In the genomic region with DNA sequence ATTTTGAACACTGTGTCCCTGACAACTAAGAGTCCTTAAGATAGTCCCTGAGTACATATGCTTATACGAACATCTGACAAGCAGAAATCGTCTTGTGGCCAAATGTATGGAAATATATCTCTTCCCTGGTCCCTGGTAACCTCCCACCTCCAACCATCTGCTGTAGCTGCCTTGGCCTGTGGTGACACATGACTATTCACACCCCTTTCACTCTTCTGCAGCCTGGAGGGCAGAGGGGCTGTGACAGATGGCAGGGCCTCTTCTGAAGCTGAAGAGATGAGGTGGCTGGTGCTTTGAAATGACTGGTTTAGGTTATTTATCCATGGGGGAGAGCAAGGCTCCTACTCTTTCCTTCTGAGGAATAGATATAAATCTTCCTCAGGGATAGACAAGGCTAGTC, we compare ENCODE assay signal across 16 mouse cellular contexts.
"Had no signal": no experiment of that assay in that cellular context is flagged by ENCODE, and none has a peak within 500 bp of the region (broad histone marks: within the 10 kb centered on the region; RNA-seq: fewer than 3 reads in every experiment).

No protein-coding gene starts in this region.

- H3K4me2 ChIP-seq: liver, embryonic 11.5 days; liver, embryonic 15.5 days; lung, embryonic 14.5 days; midbrain, embryonic 13.5 days; neural tube, embryonic 12.5 days; stomach, embryonic 15.5 days had no signal

- H3K36me3 ChIP-seq: limb, embryonic 10.5 days; liver, embryonic 15.5 days; midbrain, embryonic 13.5 days; neural tube, embryonic 12.5 days; stomach, embryonic 15.5 days had no signal

- H3K27me3 ChIP-seq: liver, embryonic 15.5 days; midbrain, embryonic 13.5 days; neural tube, embryonic 12.5 days; stomach, embryonic 15.5 days had no signal

- H3K9ac ChIP-seq: liver, embryonic 15.5 days; lung, embryonic 14.5 days; midbrain, embryonic 13.5 days; neural tube, embryonic 12.5 days; stomach, embryonic 15.5 days had no signal

- H3K9me3 ChIP-seq: limb, embryonic 10.5 days; liver, embryonic 15.5 days; midbrain, embryonic 13.5 days; neural tube, embryonic 12.5 days; stomach, embryonic 15.5 days had no signal

- DNase-seq: kidney, adult 18-20 months; kidney, postnatal 10 days; kidney, postnatal 4 days; lung, embryonic 14.5 days; lung, postnatal 10 days; lung, postnatal 4 days; right cerebral cortex, postnatal 14 days; thymus, adult 2 months; thymus, postnatal 25 days had no signal

- H3K4me3 ChIP-seq: layer of hippocampus, adult 2 months; limb, embryonic 10.5 days; liver, embryonic 15.5 days; midbrain, embryonic 13.5 days; neural tube, embryonic 12.5 days; stomach, embryonic 15.5 days had no signal

- ATAC-seq: midbrain, embryonic 13.5 days had no signal

- H3K27ac ChIP-seq: layer of hippocampus, adult 2 months; limb, embryonic 10.5 days; liver, embryonic 15.5 days; midbrain, embryonic 13.5 days; neural tube, embryonic 12.5 days; stomach, embryonic 15.5 days had no signal

- H3K4me1 ChIP-seq: limb, embryonic 10.5 days; liver, embryonic 15.5 days; midbrain, embryonic 13.5 days; neural tube, embryonic 12.5 days; stomach, embryonic 15.5 days had no signal
